Mouse (Mus musculus): ENCODE measurements around the gene Scrt2. TPM values are rescaled to one million over a fixed set of nuclear protein-coding genes. Genes with fewer than 3 reads are reported as not detected.
"Not testable (repeated sequence)": the region's sequence is repeated elsewhere in the genome, so short reads cannot be mapped to it uniquely, and the experiment has no call there.

Scrt2 gene
- polyA plus RNA-seq, 1 experiment from 2014 or later, result not detected

DNA sequence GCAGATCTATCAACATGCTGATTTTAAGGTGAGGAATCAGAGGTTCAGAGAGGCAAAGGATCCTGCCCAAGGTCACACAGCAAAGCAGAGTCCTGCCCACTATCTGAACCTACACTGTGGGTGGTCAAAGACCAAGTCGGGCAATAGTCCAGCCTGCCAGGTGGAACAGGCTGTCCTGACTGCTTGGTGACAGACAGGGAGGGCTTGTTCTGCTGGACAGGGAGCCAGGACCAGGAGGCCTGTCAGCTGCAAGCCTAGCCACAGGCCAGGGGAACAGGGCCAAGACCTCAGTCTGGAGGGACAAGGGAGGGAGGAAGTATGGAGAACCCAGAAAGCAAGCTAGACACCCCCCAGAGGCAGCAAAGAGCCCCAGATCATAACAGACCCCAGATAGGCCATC is 25.9 kb upstream of the Scrt2 start:
- Histone ChIP-seq H3K9ac (ENCODE audit: low read length) (no peak overlapping the region), H3K4me3 (ENCODE audit: low read length) (no peak overlapping the region), H3K27ac (ENCODE audit: low read length) (no peak overlapping the region), H3K36me3 (ENCODE audit: control insufficient read depth, insufficient read depth) (no peaks in the 10 kb centered on the region), H3K4me1 (ENCODE audit: control insufficient read depth, insufficient read depth, low read length) (no peaks in the 10 kb centered on the region), H3K27me3 (ENCODE audit: control insufficient read depth, insufficient read depth, low read length) (peaks cover 48% of the 10 kb centered on the region), H3K4me2 (ENCODE audit: low read depth, low read length) (no peak overlapping the region), H3K9me3 (replicated peaks; ENCODE audit: control insufficient read depth, low read length) (no peaks in the 10 kb centered on the region)
- WGBS, result 38% methylated on average over 1 of the region's 1 CpGs
- ATAC-seq (replicated peaks; ENCODE audit: extremely low read depth, insufficient read depth, low FRiP score), result no peak

DNA sequence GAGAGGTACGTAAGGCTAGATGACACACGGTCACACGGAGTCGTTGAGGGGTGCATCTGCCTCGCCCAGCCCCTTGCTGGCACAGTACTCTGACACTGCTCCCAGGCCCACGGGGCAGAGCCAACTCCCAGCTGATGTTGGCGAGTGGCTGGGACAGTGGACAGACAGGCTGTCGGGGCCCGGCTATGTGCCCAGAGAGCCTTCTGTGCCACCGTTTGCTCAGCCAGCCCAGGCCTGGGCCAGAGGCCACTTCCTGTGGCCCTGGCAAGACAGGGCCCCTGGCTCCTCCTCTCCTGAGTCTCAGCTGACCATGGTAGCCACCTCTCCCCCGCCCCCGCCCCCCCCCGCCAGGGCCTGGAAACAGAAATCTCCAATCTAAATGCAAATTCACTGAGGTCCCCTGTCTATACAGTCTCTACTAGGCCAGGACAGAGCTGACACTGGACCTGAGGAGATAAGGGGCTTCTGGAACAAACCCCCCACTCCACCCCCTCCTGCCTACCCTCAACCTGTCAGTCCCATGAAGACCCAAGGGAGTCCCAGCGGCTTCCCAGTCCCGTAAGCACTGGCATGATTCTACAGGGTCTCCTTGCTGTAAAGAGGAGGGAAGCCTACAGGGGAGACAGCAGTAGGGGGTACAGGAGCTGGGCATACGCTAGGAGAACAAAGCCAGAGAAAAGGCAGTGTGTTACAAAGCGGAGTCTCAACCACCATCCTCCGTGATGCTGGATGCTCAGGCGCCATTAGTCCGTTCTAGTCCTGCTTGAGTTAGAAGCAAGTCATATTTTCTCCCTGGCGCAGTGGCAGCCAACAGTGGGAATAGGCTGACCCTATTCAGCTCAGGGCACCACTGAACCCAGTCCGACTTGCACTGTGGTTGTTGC is 24.7 kb upstream of the Scrt2 start:
- no peak overlapping the region for H3K4me2 ChIP-seq (ENCODE audit: low read depth, low read length)
- no peak overlapping the region for H3K27ac ChIP-seq (ENCODE audit: low read length)
- no peak for ATAC-seq (replicated peaks; ENCODE audit: extremely low read depth, insufficient read depth, low FRiP score)
- H3K4me1 ChIP-seq (ENCODE audit: control insufficient read depth, insufficient read depth, low read length), result no peaks in the 10 kb centered on the region
- no peaks in the 10 kb centered on the region for H3K36me3 ChIP-seq (ENCODE audit: control insufficient read depth, insufficient read depth)
- no peak overlapping the region for H3K4me3 ChIP-seq (ENCODE audit: low read length)
- no peaks in the 10 kb centered on the region for H3K9me3 ChIP-seq (replicated peaks; ENCODE audit: control insufficient read depth, low read length)
- 62% methylated on average over 22 of the region's 22 CpGs for WGBS
- H3K9ac ChIP-seq (ENCODE audit: low read length), result no peak overlapping the region
- H3K27me3 ChIP-seq (ENCODE audit: control insufficient read depth, insufficient read depth, low read length), result peaks cover 36% of the 10 kb centered on the region

DNA sequence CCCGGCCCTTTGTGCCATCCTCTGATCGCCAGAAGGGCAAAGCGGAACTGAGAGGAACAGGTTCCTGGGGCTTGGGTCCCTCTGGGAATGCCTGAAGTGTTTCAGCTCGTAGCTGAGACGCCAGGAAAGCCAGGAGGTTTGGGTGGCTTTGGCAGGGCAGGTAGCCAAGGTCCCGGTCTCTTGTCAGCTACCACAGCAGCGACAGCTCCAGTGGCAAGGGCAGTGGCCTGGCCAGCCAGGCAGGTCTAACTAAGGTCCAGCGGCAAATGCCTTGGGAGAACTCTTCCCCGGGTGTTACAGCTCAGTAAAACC is 24.1 kb upstream of the Scrt2 start:
- Histone ChIP-seq H3K4me1 (ENCODE audit: control insufficient read depth, insufficient read depth, low read length) (no peaks in the 10 kb centered on the region), H3K9ac (ENCODE audit: low read length) (no peak overlapping the region), H3K9me3 (replicated peaks; ENCODE audit: control insufficient read depth, low read length) (no peaks in the 10 kb centered on the region), H3K4me2 (ENCODE audit: low read depth, low read length) (no peak overlapping the region), H3K36me3 (ENCODE audit: control insufficient read depth, insufficient read depth) (no peaks in the 10 kb centered on the region), H3K27ac (ENCODE audit: low read length) (no peak overlapping the region), H3K4me3 (ENCODE audit: low read length) (no peak overlapping the region), H3K27me3 (ENCODE audit: control insufficient read depth, insufficient read depth, low read length) (peaks cover 30% of the 10 kb centered on the region)
- ATAC-seq (replicated peaks; ENCODE audit: extremely low read depth, insufficient read depth, low FRiP score), result no peak
- WGBS, result 69% methylated on average over 9 of the region's 9 CpGs

DNA sequence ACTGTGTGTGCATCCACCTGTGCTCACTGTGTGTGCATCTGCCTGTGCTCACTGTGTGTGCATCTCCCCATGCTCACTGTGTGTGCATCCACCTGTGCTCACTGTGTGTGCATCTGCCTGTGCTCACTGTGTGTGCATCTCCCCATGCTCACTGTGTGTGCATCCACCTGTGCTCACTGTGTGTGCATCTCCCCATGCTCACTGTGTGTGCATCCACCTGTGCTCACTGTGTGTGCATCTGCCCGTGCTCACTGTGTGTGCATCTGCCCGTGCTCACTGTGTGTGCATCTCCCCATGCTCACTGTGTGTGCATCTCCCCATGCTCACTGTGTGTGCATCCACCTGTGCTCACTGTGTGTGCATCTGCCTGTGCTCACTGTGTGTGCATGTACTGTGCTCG is 18.5 kb upstream of the Scrt2 start:
- ATAC-seq (replicated peaks; ENCODE audit: extremely low read depth, insufficient read depth, low FRiP score); H3K4me3 ChIP-seq (ENCODE audit: low read length); H3K4me2 ChIP-seq (ENCODE audit: low read depth, low read length); H3K36me3 ChIP-seq (ENCODE audit: control insufficient read depth, insufficient read depth); H3K9ac ChIP-seq (ENCODE audit: low read length); H3K4me1 ChIP-seq (ENCODE audit: control insufficient read depth, insufficient read depth, low read length); H3K9me3 ChIP-seq (replicated peaks; ENCODE audit: control insufficient read depth, low read length); H3K27me3 ChIP-seq (ENCODE audit: control insufficient read depth, insufficient read depth, low read length); H3K27ac ChIP-seq (ENCODE audit: low read length): not testable (repeated sequence)
- WGBS, result 75% methylated on average over 3 of the region's 3 CpGs

DNA sequence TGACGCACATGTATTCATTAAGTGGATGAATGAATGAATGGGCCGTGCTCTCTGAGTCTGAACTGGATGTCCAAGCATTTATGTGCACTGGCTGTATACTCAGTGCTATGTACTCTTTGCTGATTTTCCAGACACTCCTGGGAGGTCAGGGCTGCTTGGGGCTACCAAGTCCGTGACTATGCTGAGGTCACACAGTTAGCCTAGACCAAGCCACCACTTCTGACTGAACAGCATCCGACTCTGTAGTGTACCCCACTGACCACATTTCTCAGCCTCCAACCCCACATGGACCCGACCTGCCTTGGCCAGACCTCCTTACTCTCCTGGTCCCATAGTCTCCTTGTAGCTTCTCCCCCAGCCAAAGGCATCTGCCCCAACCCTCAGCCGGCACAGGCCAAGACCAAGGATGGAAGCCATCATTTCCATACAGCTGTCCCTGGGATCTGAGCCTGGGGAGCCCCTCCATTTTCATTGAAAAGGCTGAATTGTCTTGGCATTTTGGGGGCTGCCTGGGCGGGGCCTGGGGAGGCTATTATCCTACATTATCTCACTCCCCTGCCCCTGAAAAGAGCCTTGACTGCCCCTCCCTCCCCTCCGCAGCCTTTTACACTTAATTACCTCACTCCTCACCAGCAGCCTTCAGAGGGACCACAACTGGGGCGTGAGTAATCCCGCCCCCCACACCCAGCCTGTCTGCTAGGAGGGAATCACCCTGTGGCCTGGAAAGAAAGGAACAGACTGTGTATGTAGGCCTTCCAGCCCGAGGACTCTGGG is 12.5 kb upstream of the Scrt2 start:
- Histone ChIP-seq H3K4me1 (ENCODE audit: control insufficient read depth, insufficient read depth, low read length) (no peaks in the 10 kb centered on the region), H3K36me3 (ENCODE audit: control insufficient read depth, insufficient read depth) (no peaks in the 10 kb centered on the region), H3K27ac (ENCODE audit: low read length) (no peak overlapping the region), H3K9ac (ENCODE audit: low read length) (no peak overlapping the region), H3K4me2 (ENCODE audit: low read depth, low read length) (no peak overlapping the region), H3K4me3 (ENCODE audit: low read length) (no peak overlapping the region), H3K27me3 (ENCODE audit: control insufficient read depth, insufficient read depth, low read length) (peaks cover 9% of the 10 kb centered on the region), H3K9me3 (replicated peaks; ENCODE audit: control insufficient read depth, low read length) (no peaks in the 10 kb centered on the region)
- no peak for ATAC-seq (replicated peaks; ENCODE audit: extremely low read depth, insufficient read depth, low FRiP score)
- 44% methylated on average over 11 of the region's 11 CpGs for WGBS

GRCm38 (mm10) chr2:152069434-152069786 is 11.9 kb upstream of the Scrt2 start:
- H3K27ac ChIP-seq (ENCODE audit: low read length), result no peak overlapping the region
- H3K27me3 ChIP-seq (ENCODE audit: control insufficient read depth, insufficient read depth, low read length), result peaks cover 14% of the 10 kb centered on the region
- no peak overlapping the region for H3K9ac ChIP-seq (ENCODE audit: low read length)
- ATAC-seq (replicated peaks; ENCODE audit: extremely low read depth, insufficient read depth, low FRiP score), result no peak
- no peak overlapping the region for H3K4me3 ChIP-seq (ENCODE audit: low read length)
- no peak overlapping the region for H3K4me2 ChIP-seq (ENCODE audit: low read depth, low read length)
- no peaks in the 10 kb centered on the region for H3K36me3 ChIP-seq (ENCODE audit: control insufficient read depth, insufficient read depth)
- WGBS, result 57% methylated on average over 9 of the region's 9 CpGs
- no peaks in the 10 kb centered on the region for H3K4me1 ChIP-seq (ENCODE audit: control insufficient read depth, insufficient read depth, low read length)
- H3K9me3 ChIP-seq (replicated peaks; ENCODE audit: control insufficient read depth, low read length), result no peaks in the 10 kb centered on the region

DNA sequence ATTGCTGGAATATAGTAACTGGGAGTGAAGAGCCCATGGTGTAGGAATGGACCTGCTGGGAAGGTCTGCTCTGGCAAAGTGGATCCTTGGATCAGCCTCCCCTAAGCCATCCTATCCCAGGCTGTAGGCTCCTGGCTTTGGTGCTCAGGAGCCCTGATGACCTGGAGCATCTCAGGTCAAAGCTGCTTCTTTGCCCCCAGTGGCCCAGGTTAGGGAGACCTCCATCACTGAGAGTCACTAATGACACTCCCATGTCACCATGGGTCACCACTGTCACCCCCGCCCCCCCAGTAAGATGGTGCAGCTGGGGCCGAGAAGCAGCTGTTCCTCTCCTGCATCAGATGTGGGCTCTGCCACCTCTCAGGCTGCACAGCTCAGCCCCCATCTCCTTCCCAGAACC is 11.4 kb upstream of the Scrt2 start:
- Histone ChIP-seq H3K27me3 (ENCODE audit: control insufficient read depth, insufficient read depth, low read length) (peaks cover 14% of the 10 kb centered on the region), H3K9ac (ENCODE audit: low read length) (no peak overlapping the region)

DNA sequence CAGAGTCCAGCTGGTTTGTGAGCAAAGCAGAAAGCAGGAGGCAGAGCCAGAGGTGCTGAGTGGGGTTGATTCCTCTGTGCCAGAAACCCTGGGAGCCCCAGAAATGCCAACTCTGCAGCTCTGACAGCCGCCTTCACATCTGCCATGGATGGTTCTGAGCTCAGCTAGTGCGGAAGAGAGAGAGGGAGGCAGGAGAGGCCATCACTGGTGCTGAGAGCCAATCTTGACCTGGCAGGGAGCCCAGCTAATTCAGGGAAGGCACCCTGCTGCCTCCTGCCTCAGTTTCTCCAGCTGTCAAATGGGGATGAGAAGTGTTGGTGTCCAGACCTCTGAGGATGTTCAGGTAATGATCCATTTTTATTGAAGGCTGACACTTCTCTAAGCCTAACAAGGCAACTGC is 6.8 kb upstream of the Scrt2 start:
- 59% methylated on average over 2 of the region's 2 CpGs for WGBS
- H3K9ac ChIP-seq (ENCODE audit: low read length), result no peak overlapping the region
- no peak for ATAC-seq (replicated peaks; ENCODE audit: extremely low read depth, insufficient read depth, low FRiP score)
- H3K4me1 ChIP-seq (ENCODE audit: control insufficient read depth, insufficient read depth, low read length), result no peaks in the 10 kb centered on the region
- no peak overlapping the region for H3K27ac ChIP-seq (ENCODE audit: low read length)
- peaks cover 47% of the 10 kb centered on the region for H3K27me3 ChIP-seq (ENCODE audit: control insufficient read depth, insufficient read depth, low read length)
- no peak overlapping the region for H3K4me2 ChIP-seq (ENCODE audit: low read depth, low read length)
- no peaks in the 10 kb centered on the region for H3K9me3 ChIP-seq (replicated peaks; ENCODE audit: control insufficient read depth, low read length)
- H3K36me3 ChIP-seq (ENCODE audit: control insufficient read depth, insufficient read depth), result no peaks in the 10 kb centered on the region
- no peak overlapping the region for H3K4me3 ChIP-seq (ENCODE audit: low read length)

More for the DNA sequence above, 11.4 kb upstream of the Scrt2 start:
- Histone ChIP-seq H3K9me3 (replicated peaks; ENCODE audit: control insufficient read depth, low read length) (no peaks in the 10 kb centered on the region), H3K27ac (ENCODE audit: low read length) (no peak overlapping the region), H3K4me1 (ENCODE audit: control insufficient read depth, insufficient read depth, low read length) (no peaks in the 10 kb centered on the region), H3K4me2 (ENCODE audit: low read depth, low read length) (no peak overlapping the region), H3K36me3 (ENCODE audit: control insufficient read depth, insufficient read depth) (no peaks in the 10 kb centered on the region), H3K4me3 (ENCODE audit: low read length) (no peak overlapping the region)
- no peak for ATAC-seq (replicated peaks; ENCODE audit: extremely low read depth, insufficient read depth, low FRiP score)
- 76% methylated on average over 2 of the region's 2 CpGs for WGBS

GRCm38 (mm10) chr2:152075294-152075889 is 5.9 kb upstream of the Scrt2 start:
- Histone ChIP-seq H3K9me3 (replicated peaks; ENCODE audit: control insufficient read depth, low read length) (no peaks in the 10 kb centered on the region), H3K27ac (ENCODE audit: low read length) (no peak overlapping the region), H3K27me3 (ENCODE audit: control insufficient read depth, insufficient read depth, low read length) (peaks cover 52% of the 10 kb centered on the region), H3K4me1 (ENCODE audit: control insufficient read depth, insufficient read depth, low read length) (no peaks in the 10 kb centered on the region), H3K36me3 (ENCODE audit: control insufficient read depth, insufficient read depth) (no peaks in the 10 kb centered on the region), H3K4me3 (ENCODE audit: low read length) (no peak overlapping the region), H3K9ac (ENCODE audit: low read length) (no peak overlapping the region), H3K4me2 (ENCODE audit: low read depth, low read length) (no peak overlapping the region)
- no peak for ATAC-seq (replicated peaks; ENCODE audit: extremely low read depth, insufficient read depth, low FRiP score)
- WGBS, result 29% methylated on average over 9 of the region's 9 CpGs
